Mouse (Mus musculus) MEL (cell line): ENCODE measurements at regions not wholly inside any gene's neighbourhood (a gene's known extent, or its start where the extent isn't known, plus 50 kb on each side); places are given as distances from the start of the nearest gene placed in this dataset.

ENCODE experiments used
- DNase-seq: peaks from one replicate; pipeline ENCODE4 v3.0.0; 2011; ENCODE audit warnings: low read depth, low spot score
- H3K27ac ChIP-seq: 2 replicates; pipeline ENCODE4 v1.5.1; 2012; ENCODE audit warnings: low read depth, mild to moderate bottlenecking, control low read depth, low read length, moderate library complexity; ENCODE audit not compliant: control insufficient read depth
- H3K27me3 ChIP-seq, 2 experiments: fragments of 150-350 bp in 1 of 2; sonication (generic) in 1 of 2; 2 replicates each; pipeline ENCODE4 v1.6.1; 2012; ENCODE audit warnings: low read length in 2 of 2, mild to moderate bottlenecking in 2 of 2, improper control_type of control experiment in 1 of 2, moderate library complexity in 1 of 2; ENCODE audit not compliant: insufficient read depth in 2 of 2, control insufficient read depth in 1 of 2
- H3K36me3 ChIP-seq, 2 experiments: 2 replicates each; pipeline ENCODE4 v1.6.1; 2012 to 2014; ENCODE audit warnings: low read length in 2 of 2, improper control_type of control experiment in 1 of 2, inconsistent platforms in 1 of 2, mild to moderate bottlenecking in 1 of 2; ENCODE audit not compliant: insufficient read depth in 2 of 2, control insufficient read depth in 1 of 2
- H3K4me1 ChIP-seq, 2 experiments: fragments of 150-350 bp in 1 of 2; sonication (generic) in 1 of 2; 2 replicates each; pipeline ENCODE4 v1.6.1; 2012; ENCODE audit warnings: low read length in 2 of 2, improper control_type of control experiment in 1 of 2, mild to moderate bottlenecking in 1 of 2; ENCODE audit not compliant: insufficient read depth in 2 of 2, control insufficient read depth in 1 of 2
- H3K4me3 ChIP-seq, 2 experiments: fragments of 150-350 bp in 1 of 2; sonication (generic) in 1 of 2; 2 replicates each; pipeline ENCODE4 v1.5.1; 2012; ENCODE audit warnings: low read depth in 2 of 2, low read length in 2 of 2, mild to moderate bottlenecking in 2 of 2, moderate library complexity in 2 of 2, control low read depth in 1 of 2, improper control_type of control experiment in 1 of 2; ENCODE audit not compliant: control insufficient read depth in 1 of 2, insufficient read depth in 1 of 2
- H3K79me2 ChIP-seq: 2 replicates; pipeline ENCODE4 v1.6.1; 2012; ENCODE audit warnings: mild to moderate bottlenecking, low read length, moderate library complexity; ENCODE audit not compliant: control insufficient read depth, poor library complexity, insufficient read depth
- H3K9ac ChIP-seq: 2 replicates; pipeline ENCODE4 v1.6.1; 2012; ENCODE audit warnings: low read depth, mild to moderate bottlenecking, control low read depth, low read length, moderate library complexity; ENCODE audit not compliant: control insufficient read depth, poor library complexity, severe bottlenecking
- H3K9me3 ChIP-seq: fragments of 150-350 bp; sonication (generic); replicated peaks from 2 replicates; pipeline ENCODE4 v1.6.1; 2012; ENCODE audit warnings: mild to moderate bottlenecking, low read length, improper control_type of control experiment, moderate library complexity; ENCODE audit not compliant: insufficient read depth
- CTCF ChIP-seq, 3 experiments: IDR thresholded peaks in 2 of 3; conservative IDR thresholded peaks in 1 of 3; 2 replicates each; pipeline ENCODE4 v1.5.1; 2011 to 2012; ENCODE audit warnings: low read length in 3 of 3, low read depth in 2 of 3, mild to moderate bottlenecking in 2 of 3, improper control_type of control experiment in 1 of 3, inconsistent platforms in 1 of 3, mixed read lengths in 1 of 3, moderate library complexity in 1 of 3; ENCODE audit not compliant: control insufficient read depth in 1 of 3, insufficient read depth in 1 of 3, poor library complexity in 1 of 3, severe bottlenecking in 1 of 3
- E2F4 ChIP-seq: IDR thresholded peaks from 2 replicates; pipeline ENCODE4 v1.6.1; 2011; ENCODE audit warnings: low read depth, low read length, improper control_type of control experiment, borderline replicate concordance
- ELF1 ChIP-seq: IDR thresholded peaks from 2 replicates; pipeline ENCODE4 v1.6.1; 2014; ENCODE audit warnings: low read depth, mild to moderate bottlenecking, inconsistent platforms, low read length, improper control_type of control experiment, moderate library complexity
- EP300 ChIP-seq, 2 experiments: IDR thresholded peaks; 2 replicates each; pipeline ENCODE4 v1.6.1; 2011; ENCODE audit warnings: improper control_type of control experiment in 2 of 2, low read length in 2 of 2, low read depth in 1 of 2, mild to moderate bottlenecking in 1 of 2
- HCFC1 ChIP-seq: IDR thresholded peaks from 2 replicates; pipeline ENCODE4 v1.6.1; 2012; ENCODE audit warnings: low read depth, mild to moderate bottlenecking, inconsistent platforms, low read length, improper control_type of control experiment, moderate library complexity
- JUND ChIP-seq: IDR thresholded peaks from 2 replicates; pipeline ENCODE4 v1.6.1; 2011; ENCODE audit warnings: low read depth, mild to moderate bottlenecking, improper control_type of control experiment, low read length
- MAFK ChIP-seq: IDR thresholded peaks from 2 replicates; pipeline ENCODE4 v1.6.1; 2011; ENCODE audit warnings: low read depth, mild to moderate bottlenecking, low read length, improper control_type of control experiment, borderline replicate concordance
- MAX ChIP-seq: IDR thresholded peaks from 2 replicates; pipeline ENCODE4 v1.6.1; 2011; ENCODE audit warnings: low read length, improper control_type of control experiment
- MYB ChIP-seq: IDR thresholded peaks from 2 replicates; pipeline ENCODE4 v1.6.1; 2011; ENCODE audit warnings: mild to moderate bottlenecking, low read depth, low read length, improper control_type of control experiment
- POLR2A ChIP-seq, 2 experiments: IDR thresholded peaks; 2 replicates each; pipeline ENCODE4 v1.6.1; 2011 to 2012; ENCODE audit warnings: low read length in 2 of 2, mild to moderate bottlenecking in 2 of 2, control low read depth in 1 of 2, improper control_type of control experiment in 1 of 2, low read depth in 1 of 2, moderate library complexity in 1 of 2; ENCODE audit not compliant: control insufficient read depth in 1 of 2, insufficient read depth in 1 of 2, poor library complexity in 1 of 2
- POLR2AphosphoS5 ChIP-seq: IDR thresholded peaks from 2 replicates; pipeline ENCODE4 v1.6.1; 2012; ENCODE audit warnings: low read depth, borderline replicate concordance, mild to moderate bottlenecking, inconsistent platforms, low read length, moderate library complexity, mixed read lengths
- SMC3 ChIP-seq: IDR thresholded peaks from 2 replicates; pipeline ENCODE4 v1.6.1; 2011; ENCODE audit warnings: low read depth, low read length, improper control_type of control experiment
- TAL1 ChIP-seq: IDR thresholded peaks from 2 replicates; pipeline ENCODE4 v1.6.1; 2012; ENCODE audit warnings: mild to moderate bottlenecking, inconsistent platforms, low read length, moderate library complexity, mixed read lengths
- TCF12 ChIP-seq: IDR thresholded peaks from 2 replicates; pipeline ENCODE4 v1.6.1; 2014; ENCODE audit warnings: low read depth, mild to moderate bottlenecking, inconsistent platforms, low read length, improper control_type of control experiment, moderate library complexity
- ZC3H11A ChIP-seq: IDR thresholded peaks from 2 replicates; pipeline ENCODE4 v1.6.1; 2012; ENCODE audit warnings: low read depth, mild to moderate bottlenecking, inconsistent platforms, low read length, improper control_type of control experiment
- ZNF384 ChIP-seq: IDR thresholded peaks from 2 replicates; pipeline ENCODE4 v1.6.1; 2012; ENCODE audit warnings: low read depth, mild to moderate bottlenecking, inconsistent platforms, low read length, improper control_type of control experiment

DNA sequence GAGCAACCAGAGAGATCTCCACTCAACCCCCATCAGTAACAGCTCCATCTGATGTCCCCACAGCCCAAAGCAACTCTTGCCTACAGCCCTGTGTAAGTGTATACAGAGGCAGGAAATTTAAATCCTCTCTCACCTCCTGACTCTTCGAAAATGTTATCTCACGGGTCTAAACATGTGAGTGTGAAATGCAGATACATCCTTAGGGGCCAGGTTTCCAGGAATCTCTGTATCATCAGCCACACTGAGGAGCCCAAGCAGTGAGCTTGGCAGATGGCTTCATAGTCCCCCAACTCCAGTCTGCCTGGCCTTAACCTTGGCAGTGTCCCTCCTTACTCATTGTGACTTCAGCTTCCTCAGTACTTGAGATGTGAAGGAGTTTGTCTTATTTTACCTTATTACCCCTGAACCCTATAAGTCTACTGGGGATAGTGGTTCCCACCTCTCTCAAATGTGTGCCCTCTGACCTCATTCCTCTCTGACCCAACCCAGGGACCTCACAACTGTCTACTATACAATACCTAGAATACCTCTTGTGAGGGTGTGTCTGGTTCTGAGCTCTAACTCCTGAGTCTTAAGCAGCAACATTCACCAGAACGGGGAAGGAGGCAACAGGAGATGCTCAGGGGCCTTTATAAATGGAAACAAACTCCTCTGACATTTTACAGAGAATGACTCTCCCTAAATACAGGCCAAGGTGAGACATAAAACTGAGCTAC is 238.5 kb downstream of the Setd4 start:
- Histone ChIP-seq H3K79me2 (no peaks in the 10 kb centered on the region), H3K36me3 (no peaks in the 10 kb centered on the region), H3K9ac (no peak overlapping the region), H3K27ac (no peak overlapping the region), H3K9me3 (no peaks in the 10 kb centered on the region), H3K4me3 (no peak overlapping the region), H3K4me1 (no peaks in the 10 kb centered on the region), H3K27me3 (peaks cover 19 to 22% of the 10 kb centered on the region in 2 experiments)
- no peak for DNase-seq
- TF ChIP-seq MYB = no peak
- TF ChIP-seq ZNF384 = no peak
- no peak for TF ChIP-seq POLR2A (IDR thresholded peaks at IDR 0.05; ENCODE audit: control insufficient read depth in 1 of 2, insufficient read depth in 1 of 2, low read depth in 1 of 2, low read length in 2 of 2, poor library complexity in 1 of 2)
- no peak for TF ChIP-seq CTCF (IDR thresholded peaks at IDR 0.05 in 2 of 3, conservative IDR thresholded peaks at IDR 0.05 in 1 of 3; ENCODE audit: control insufficient read depth in 1 of 3, insufficient read depth in 1 of 3, low read depth in 2 of 3, low read length in 3 of 3, poor library complexity in 1 of 3, severe bottlenecking in 1 of 3)

GRCm38 (mm10) chr16:93359772-93360171 is 244.1 kb downstream of the Setd4 start:
- Histone ChIP-seq H3K4me3 (no peak overlapping the region), H3K27me3 (peaks cover 7 to 17% of the 10 kb centered on the region in 2 experiments; a peak in 3 of 4 replicates), H3K9me3 (no peaks in the 10 kb centered on the region), H3K79me2 (no peaks in the 10 kb centered on the region), H3K9ac (no peak overlapping the region), H3K27ac (no peak overlapping the region), H3K36me3 (no peaks in the 10 kb centered on the region), H3K4me1 (no peaks in the 10 kb centered on the region)
- TF ChIP-seq TAL1 = no peak
- no peak for TF ChIP-seq POLR2A (IDR thresholded peaks at IDR 0.05; ENCODE audit: control insufficient read depth in 1 of 2, insufficient read depth in 1 of 2, low read depth in 1 of 2, low read length in 2 of 2, poor library complexity in 1 of 2)
- no peak for TF ChIP-seq ELF1
- no peak for TF ChIP-seq MAX
- DNase-seq = no peak

- H3K9me3 ChIP-seq = no peaks in the 10 kb centered on the region
- no peaks in the 10 kb centered on the region for H3K79me2 ChIP-seq
- TF ChIP-seq HCFC1 (no peak), POLR2AphosphoS5 (no peak), MAFK (no peak), TCF12 (no peak), MYB (no peak), JUND (no peak), POLR2A (IDR thresholded peaks at IDR 0.05; ENCODE audit: control insufficient read depth in 1 of 2, insufficient read depth in 1 of 2, low read depth in 1 of 2, low read length in 2 of 2, poor library complexity in 1 of 2) (no peak), E2F4 (no peak), SMC3 (no peak), ZC3H11A (no peak), EP300 (IDR thresholded peaks at IDR 0.05; ENCODE audit: low read depth in 1 of 2, low read length in 2 of 2) (no peak)
- TF ChIP-seq, all 39 proteins: peak for 0
- Histone ChIP-seq H3K4me1 (no peaks in the 10 kb centered on the region), H3K9ac (no peak overlapping the region), H3K4me3 (no peak overlapping the region), H3K27me3 (peaks cover 10 to 17% of the 10 kb centered on the region in 2 experiments), H3K36me3 (no peaks in the 10 kb centered on the region), H3K27ac (no peak overlapping the region)
- DNase-seq = no peak
These were observed 245.2 kb downstream of the Setd4 start for GRCm38 (mm10) chr16:93358613-93359012.
